ENCODE assay signal across 18 mouse cellular contexts in the genomic region with DNA sequence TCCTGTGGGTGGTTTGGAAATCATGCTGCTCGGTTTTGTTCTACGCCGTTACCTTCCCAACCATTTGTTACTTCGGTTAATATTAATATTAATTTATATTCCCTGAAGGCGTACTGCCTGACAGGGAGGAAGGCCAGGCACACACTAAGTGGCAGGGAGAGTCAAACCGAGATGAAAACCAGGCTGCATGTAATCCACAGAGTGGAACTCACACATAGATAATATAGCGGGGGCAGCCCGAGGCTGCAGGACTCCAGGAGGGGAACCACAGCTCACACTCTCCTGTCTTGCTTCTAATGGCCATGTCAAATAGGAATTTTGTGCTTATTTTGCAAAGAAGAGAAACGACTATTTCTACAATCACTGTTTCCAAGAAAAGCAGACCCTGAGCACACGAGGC.
DNase-seq lines count a peak whose midpoint lies in the region; ATAC-seq lines count a peak whose summit lies in the region.
"Had no signal": no experiment of that assay in that cellular context is flagged by ENCODE, and none has a peak within 500 bp of the region (broad histone marks: within the 10 kb centered on the region; RNA-seq: fewer than 3 reads in every experiment).

No protein-coding gene starts in this region.

- no peak overlapping the region for H3K9ac ChIP-seq in heart, embryonic 12.5 days
- H3K9ac ChIP-seq in kidney, embryonic 15.5 days = no peak overlapping the region
- no peak overlapping the region for H3K9ac ChIP-seq in midbrain, embryonic 14.5 days (replicated peaks; ENCODE audit: low read length)
- H3K9ac ChIP-seq: embryonic facial prominence, embryonic 13.5 days; limb, embryonic 13.5 days; liver, postnatal 0 days; neural tube, embryonic 13.5 days had no signal

- DNase-seq in heart, postnatal 25 days (ENCODE audit: low spot score) = no peak
- no peak for DNase-seq in kidney, adult 9 months
- peak; percentile 16 for DNase-seq in embryonic facial prominence, embryonic 10.5 days (ENCODE audit: low spot score)
- DNase-seq in midbrain, embryonic 14.5 days = peak; percentile 58
- DNase-seq in frontal cortex, postnatal 36 days (ENCODE audit: low spot score in 2 of 2) = no peak
- DNase-seq in thymus, postnatal 0 days (ENCODE audit: low spot score) = no peak
- DNase-seq: cerebellum, postnatal 10 days; gastrocnemius, postnatal 14 days; liver, postnatal 0 days; lung, postnatal 36 days; thymus, postnatal 36 days had no signal

- 0 out of 2 replicates have a peak overlapping the region, but pooled peaks have one; percentile 49 for H3K27ac ChIP-seq in heart, embryonic 12.5 days (ENCODE audit: poor library complexity, severe bottlenecking)
- H3K27ac ChIP-seq in kidney, embryonic 15.5 days = peak overlapping the region; percentile 19; the same call in 1 of the 2 replicates
- no peak overlapping the region for H3K27ac ChIP-seq in embryonic facial prominence, embryonic 10.5 days (replicated peaks)
- peak overlapping the region; percentile 22; the same call in 1 of the 2 replicates for H3K27ac ChIP-seq in midbrain, embryonic 14.5 days (replicated peaks; ENCODE audit: low read depth, low read length)
- H3K27ac ChIP-seq: embryonic facial prominence, embryonic 13.5 days; left cerebral cortex, adult 2 months; limb, embryonic 13.5 days; neural tube, embryonic 13.5 days had no signal

- H3K36me3 ChIP-seq in heart, embryonic 12.5 days = no peaks in the 10 kb centered on the region
- no peaks in the 10 kb centered on the region for H3K36me3 ChIP-seq in kidney, embryonic 15.5 days
- no peaks in the 10 kb centered on the region for H3K36me3 ChIP-seq in embryonic facial prominence, embryonic 10.5 days (replicated peaks)
- H3K36me3 ChIP-seq in midbrain, embryonic 14.5 days (ENCODE audit: control insufficient read depth, insufficient read depth, low read length) = no peaks in the 10 kb centered on the region
- H3K36me3 ChIP-seq: embryonic facial prominence, embryonic 13.5 days; limb, embryonic 13.5 days; neural tube, embryonic 13.5 days had no signal

- ATAC-seq in heart, embryonic 12.5 days (ENCODE audit: insufficient number of reproducible peaks, low FRiP score) = peak; percentile 63; the same call in 1 of the 2 replicates
- no peak for ATAC-seq in kidney, embryonic 15.5 days (replicated peaks; ENCODE audit: low FRiP score)
- ATAC-seq in midbrain, embryonic 14.5 days (ENCODE audit: low FRiP score, low TSS enrichment) = no peak
- ATAC-seq: inflammation-experienced regulatory T-cells, adult 6 months; liver, postnatal 0 days had no signal

- H3K4me3 ChIP-seq in heart, embryonic 12.5 days = no peak overlapping the region
- no peak overlapping the region for H3K4me3 ChIP-seq in kidney, embryonic 15.5 days (replicated peaks)
- no peak overlapping the region for H3K4me3 ChIP-seq in embryonic facial prominence, embryonic 10.5 days
- H3K4me3 ChIP-seq in midbrain, embryonic 14.5 days (replicated peaks; ENCODE audit: low read depth, low read length) = no peak overlapping the region
- H3K4me3 ChIP-seq: embryonic facial prominence, embryonic 13.5 days; left cerebral cortex, adult 2 months; limb, embryonic 13.5 days; neural tube, embryonic 13.5 days had no signal

- H3K9me3 ChIP-seq in heart, embryonic 12.5 days (replicated peaks) = no peaks in the 10 kb centered on the region
- no peaks in the 10 kb centered on the region for H3K9me3 ChIP-seq in kidney, embryonic 15.5 days (replicated peaks)
- H3K9me3 ChIP-seq in embryonic facial prominence, embryonic 10.5 days = no peaks in the 10 kb centered on the region
- H3K9me3 ChIP-seq in midbrain, embryonic 14.5 days (ENCODE audit: control insufficient read depth, low read length) = no peaks in the 10 kb centered on the region
- H3K9me3 ChIP-seq: embryonic facial prominence, embryonic 13.5 days; limb, embryonic 13.5 days; neural tube, embryonic 13.5 days had no signal

- no peak overlapping the region for H3K4me2 ChIP-seq in heart, embryonic 12.5 days
- no peak overlapping the region for H3K4me2 ChIP-seq in kidney, embryonic 15.5 days
- H3K4me2 ChIP-seq in midbrain, embryonic 14.5 days (ENCODE audit: low read length) = no peak overlapping the region
- H3K4me2 ChIP-seq: embryonic facial prominence, embryonic 13.5 days; limb, embryonic 13.5 days; neural tube, embryonic 13.5 days had no signal

- intact Hi-C loops in heart, postnatal 25 days (cut with DNase I) = no loop called here

- H3K4me1 ChIP-seq in heart, embryonic 12.5 days (replicated peaks) = peaks cover 48% of the 10 kb centered on the region
- peaks cover 48% of the 10 kb centered on the region for H3K4me1 ChIP-seq in kidney, embryonic 15.5 days
- peaks cover 47% of the 10 kb centered on the region for H3K4me1 ChIP-seq in embryonic facial prominence, embryonic 10.5 days
- H3K4me1 ChIP-seq in midbrain, embryonic 14.5 days (ENCODE audit: control insufficient read depth, insufficient read depth, low read length) = peaks cover 20% of the 10 kb centered on the region

- H3K27me3 ChIP-seq in heart, embryonic 12.5 days (replicated peaks) = no peaks in the 10 kb centered on the region
- no peaks in the 10 kb centered on the region for H3K27me3 ChIP-seq in kidney, embryonic 15.5 days
- no peaks in the 10 kb centered on the region for H3K27me3 ChIP-seq in embryonic facial prominence, embryonic 10.5 days (replicated peaks; ENCODE audit: low read depth, poor library complexity, severe bottlenecking)
- no peaks in the 10 kb centered on the region for H3K27me3 ChIP-seq in midbrain, embryonic 14.5 days (ENCODE audit: control insufficient read depth, insufficient read depth, low read length)
- H3K27me3 ChIP-seq: limb, embryonic 13.5 days; neural tube, embryonic 13.5 days had no signal

- WGBS in heart, embryonic 12.5 days = 41% methylated on average over 10 of the region's 10 CpGs
- 43% methylated on average over 10 of the region's 10 CpGs for WGBS in kidney, embryonic 15.5 days
- WGBS in embryonic facial prominence, embryonic 10.5 days = 71% methylated on average over 10 of the region's 10 CpGs
- 50% methylated on average over 10 of the region's 10 CpGs for WGBS in midbrain, embryonic 14.5 days

Comparison
In these comparisons a context has a peak if more than half of its experiments do, and no peak if none do; other contexts are left out.
1. DNase-seq: peak in embryonic facial prominence, embryonic 10.5 days (single experiment) and midbrain, embryonic 14.5 days (single experiment); none in heart, postnatal 25 days (single experiment), kidney, adult 9 months (single experiment), frontal cortex, postnatal 36 days (0 of 2) and thymus, postnatal 0 days (single experiment).